Mouse (Mus musculus) spleen, adult 2 months (tissue): ENCODE measurements around the gene H2-Q10.
"Not testable (repeated sequence)": the region's sequence is repeated elsewhere in the genome, so short reads cannot be mapped to it uniquely, and the experiment has no call there.

Experiments used
- CTCF ChIP-seq: fragments of 200-500 bp; IDR thresholded peaks from 2 replicates; pipeline ENCODE4 v1.5.1; 2011; ENCODE audit warnings: mild to moderate bottlenecking, inconsistent platforms; ENCODE audit not compliant: insufficient read depth, insufficient read length, insufficient replicate concordance; ENCODE audit errors: extremely low read depth
- POLR2A ChIP-seq: fragments of 200-500 bp; IDR thresholded peaks from 2 replicates; pipeline ENCODE4 v1.6.1; 2011; ENCODE audit warnings: low read depth, low read length, inconsistent platforms

GRCm38 (mm10) chr17:35439295-35439747 lies 30.6 kb upstream of the H2-Q10 start:
- TF ChIP-seq POLR2A, CTCF: not testable (repeated sequence)
